Mouse (Mus musculus): ENCODE results near the gene Gm8369. TPM values are rescaled to one million over a fixed set of nuclear protein-coding genes. Genes with fewer than 3 reads are reported as not detected.
"Not testable (repeated sequence)": the region's sequence is repeated elsewhere in the genome, so short reads cannot be mapped to it uniquely, and the experiment has no call there.

Gene Gm8369
- total and polyA plus RNA-seq, 3 experiments: not detected

- H3K27me3 ChIP-seq (ENCODE audit: control insufficient read depth in 1 of 2, insufficient read depth in 2 of 2, low read length in 2 of 2); H3K36me3 ChIP-seq (ENCODE audit: control insufficient read depth in 1 of 2, insufficient read depth in 2 of 2, low read length in 2 of 2); H3K9ac ChIP-seq (ENCODE audit: control insufficient read depth, low read depth, low read length, poor library complexity, severe bottlenecking); H3K27ac ChIP-seq (ENCODE audit: control insufficient read depth, low read depth, low read length); H3K4me1 ChIP-seq (ENCODE audit: control insufficient read depth in 1 of 2, insufficient read depth in 2 of 2, low read length in 2 of 2); H3K4me3 ChIP-seq (ENCODE audit: control insufficient read depth in 1 of 2, insufficient read depth in 1 of 2, low read depth in 2 of 2, low read length in 2 of 2); H3K9me3 ChIP-seq (replicated peaks; ENCODE audit: insufficient read depth, low read length); H3K79me2 ChIP-seq (ENCODE audit: control insufficient read depth, insufficient read depth, low read length, poor library complexity); DNase-seq (ENCODE audit: low read depth, low spot score): not testable (repeated sequence)
Measured at GRCm38 (mm10) chr19:11559560-11559959, 73.8 kb downstream of the Gm8369 start.

Other genes with a start within 250 kb of the Gm8369 start
- not detected in 2 replicates for gene Ms4a1, start 219.7 kb upstream of the Gm8369 start, total RNA-seq (2012; rRNA removed)
- gene Ms4a1, start 219.7 kb upstream of the Gm8369 start, polyA plus RNA-seq (2012; ENCODE audit: insufficient read depth in 1 of 2, insufficient read length in 2 of 2, low read depth in 1 of 2, low replicate concordance in 2 of 2, missing spikeins in 1 of 2): not detected
- gene Ms4a5, start 202.1 kb upstream of the Gm8369 start, total RNA-seq (2012; rRNA removed): not detected in 2 replicates
- gene Ms4a5, start 202.1 kb upstream of the Gm8369 start, polyA plus RNA-seq (2012; ENCODE audit: insufficient read depth in 1 of 2, insufficient read length in 2 of 2, low read depth in 1 of 2, low replicate concordance in 2 of 2, missing spikeins in 1 of 2): not detected
- not detected in 2 replicates for gene Ms4a14, start 171.5 kb upstream of the Gm8369 start, total RNA-seq (2012; rRNA removed)
- not detected for gene Ms4a14, start 171.5 kb upstream of the Gm8369 start, polyA plus RNA-seq (2012; ENCODE audit: insufficient read depth in 1 of 2, insufficient read length in 2 of 2, low read depth in 1 of 2, low replicate concordance in 2 of 2, missing spikeins in 1 of 2)
- gene Ms4a7, start 149.8 kb upstream of the Gm8369 start, total RNA-seq (2012; rRNA removed): not detected in 2 replicates
- not detected for gene Ms4a7, start 149.8 kb upstream of the Gm8369 start, polyA plus RNA-seq (2012; ENCODE audit: insufficient read depth in 1 of 2, insufficient read length in 2 of 2, low read depth in 1 of 2, low replicate concordance in 2 of 2, missing spikeins in 1 of 2)
- gene Ms4a4a, start 110.4 kb upstream of the Gm8369 start, total RNA-seq (2012; rRNA removed): not detected in 2 replicates
- not detected for gene Ms4a4a, start 110.4 kb upstream of the Gm8369 start, polyA plus RNA-seq (2012; ENCODE audit: insufficient read depth in 1 of 2, insufficient read length in 2 of 2, low read depth in 1 of 2, low replicate concordance in 2 of 2, missing spikeins in 1 of 2)
- gene Ms4a4c, start 81.2 kb upstream of the Gm8369 start, total RNA-seq (2012; rRNA removed): not detected in 2 replicates
- not detected for gene Ms4a4c, start 81.2 kb upstream of the Gm8369 start, polyA plus RNA-seq (2012; ENCODE audit: insufficient read depth in 1 of 2, insufficient read length in 2 of 2, low read depth in 1 of 2, low replicate concordance in 2 of 2, missing spikeins in 1 of 2)
- gene Ms4a4b, start 42.4 kb upstream of the Gm8369 start, total RNA-seq (2012; rRNA removed): not detected in 2 replicates
- not detected for gene Ms4a4b, start 42.4 kb upstream of the Gm8369 start, polyA plus RNA-seq (2012; ENCODE audit: insufficient read depth in 1 of 2, insufficient read length in 2 of 2, low read depth in 1 of 2, low replicate concordance in 2 of 2, missing spikeins in 1 of 2)
- gene Ms4a6c, start 16.6 kb upstream of the Gm8369 start, total RNA-seq (2012; rRNA removed): not detected in 2 replicates
- not detected for gene Ms4a6c, start 16.6 kb upstream of the Gm8369 start, polyA plus RNA-seq (2012; ENCODE audit: insufficient read depth in 1 of 2, insufficient read length in 2 of 2, low read depth in 1 of 2, low replicate concordance in 2 of 2, missing spikeins in 1 of 2)
- not detected in 2 replicates for gene Ms4a6b, start 30.6 kb downstream of the Gm8369 start, total RNA-seq (2012; rRNA removed)
- not detected for gene Ms4a6b, start 30.6 kb downstream of the Gm8369 start, polyA plus RNA-seq (2012; ENCODE audit: insufficient read depth in 1 of 2, insufficient read length in 2 of 2, low read depth in 1 of 2, low replicate concordance in 2 of 2, missing spikeins in 1 of 2)
- gene Ms4a4d, start 50.9 kb downstream of the Gm8369 start, total RNA-seq (2012; rRNA removed): not detected in 2 replicates
- not detected for gene Ms4a4d, start 50.9 kb downstream of the Gm8369 start, polyA plus RNA-seq (2012; ENCODE audit: insufficient read depth in 1 of 2, insufficient read length in 2 of 2, low read depth in 1 of 2, low replicate concordance in 2 of 2, missing spikeins in 1 of 2)
- gene Ms4a6d, start 118.9 kb downstream of the Gm8369 start, total RNA-seq (2012; rRNA removed): not detected in 2 replicates
- gene Ms4a6d, start 118.9 kb downstream of the Gm8369 start, polyA plus RNA-seq (2012; ENCODE audit: insufficient read depth in 1 of 2, insufficient read length in 2 of 2, low read depth in 1 of 2, low replicate concordance in 2 of 2, missing spikeins in 1 of 2): not detected
- 1.5 and 3.1 TPM in 2 replicates for gene Ms4a2, start 137.8 kb downstream of the Gm8369 start, total RNA-seq (2012; rRNA removed)
- under 1 TPM in 1 of 2 experiments, not detected in 1; 0.32 TPM for gene Ms4a2, start 137.8 kb downstream of the Gm8369 start, polyA plus RNA-seq (2012; ENCODE audit: insufficient read depth in 1 of 2, insufficient read length in 2 of 2, low read depth in 1 of 2, low replicate concordance in 2 of 2, missing spikeins in 1 of 2)
- 0.88 and 1.0 TPM in 2 replicates for gene Ms4a3, start 154.9 kb downstream of the Gm8369 start, total RNA-seq (2012; rRNA removed)
- gene Ms4a3, start 154.9 kb downstream of the Gm8369 start, polyA plus RNA-seq (2012; ENCODE audit: insufficient read depth in 1 of 2, insufficient read length in 2 of 2, low read depth in 1 of 2, low replicate concordance in 2 of 2, missing spikeins in 1 of 2): 1 to 10 TPM in 1 of 2 experiments, not detected in 1; 1.0 TPM
- not detected in 2 replicates for gene Oosp2, start 174.6 kb downstream of the Gm8369 start, total RNA-seq (2012; rRNA removed)
- not detected for gene Oosp2, start 174.6 kb downstream of the Gm8369 start, polyA plus RNA-seq (2012; ENCODE audit: insufficient read depth in 1 of 2, insufficient read length in 2 of 2, low read depth in 1 of 2, low replicate concordance in 2 of 2, missing spikeins in 1 of 2)
- not detected in 2 replicates for gene Oosp1, start 205.2 kb downstream of the Gm8369 start, total RNA-seq (2012; rRNA removed)
- not detected for gene Oosp1, start 205.2 kb downstream of the Gm8369 start, polyA plus RNA-seq (2012; ENCODE audit: insufficient read depth in 1 of 2, insufficient read length in 2 of 2, low read depth in 1 of 2, low replicate concordance in 2 of 2, missing spikeins in 1 of 2)
- gene Oosp3, start 211.1 kb downstream of the Gm8369 start, total RNA-seq (2012; rRNA removed): not detected in 2 replicates
- not detected for gene Oosp3, start 211.1 kb downstream of the Gm8369 start, polyA plus RNA-seq (2012; ENCODE audit: insufficient read depth in 1 of 2, insufficient read length in 2 of 2, low read depth in 1 of 2, low replicate concordance in 2 of 2, missing spikeins in 1 of 2)